Mouse (Mus musculus) lung, postnatal 36 days (tissue): ENCODE measurements around the gene Slc11a1.

Experiments
- DNase-seq: peaks from one replicate; pipeline ENCODE4 v3.0.0; 2022; ENCODE audit warnings: mixed read lengths

Gene Slc11a1

GRCm38 (mm10) chr1:74388398-74388920, 13.5 kb downstream of the Slc11a1 start:
- DNase-seq, result no peak

GRCm38 (mm10) chr1:74389831-74390286, 14.9 kb downstream of the Slc11a1 start:
- DNase-seq, result peak; percentile 76

- DNase-seq, result peak; percentile 86
Measured at GRCm38 (mm10) chr1:74390287-74390906, 15.4 kb downstream of the Slc11a1 start.

GRCm38 (mm10) chr1:74390924-74391748, 16.1 kb downstream of the Slc11a1 start, which contains the start of gene Ctdsp1:
Gene Ctdsp1, plus strand, starts transcription at chr1:74391509.
- DNase-seq, result peak; percentile 98

GRCm38 (mm10) chr1:74391844-74392441, 16.9 kb downstream of the Slc11a1 start:
- DNase-seq, result peak; percentile 85

- DNase-seq, result peak; percentile 23
Measured at GRCm38 (mm10) chr1:74392446-74392994, 17.5 kb downstream of the Slc11a1 start.

GRCm38 (mm10) chr1:74393010-74393409, 18.0 kb downstream of the Slc11a1 start:
- no peak for DNase-seq

GRCm38 (mm10) chr1:74393697-74394096, 18.7 kb downstream of the Slc11a1 start:
- no peak for DNase-seq

- no peak for DNase-seq
Measured at GRCm38 (mm10) chr1:74394311-74394710, 19.3 kb downstream of the Slc11a1 start.

GRCm38 (mm10) chr1:74394858-74395257, 19.9 kb downstream of the Slc11a1 start:
- no peak for DNase-seq

GRCm38 (mm10) chr1:74395290-74395689, 20.3 kb downstream of the Slc11a1 start:
- DNase-seq, result no peak

GRCm38 (mm10) chr1:74396456-74397222, 21.6 kb downstream of the Slc11a1 start:
- DNase-seq, result peak; percentile 83

- DNase-seq, result peak; percentile 99
Measured at GRCm38 (mm10) chr1:74397268-74397918, 22.4 kb downstream of the Slc11a1 start.

- peak; percentile 93 for DNase-seq
Measured at GRCm38 (mm10) chr1:74397919-74398451, 23.0 kb downstream of the Slc11a1 start.

- DNase-seq, result no peak
Measured at GRCm38 (mm10) chr1:74400531-74400930, 25.5 kb downstream of the Slc11a1 start.

GRCm38 (mm10) chr1:74401015-74401702, 26.2 kb downstream of the Slc11a1 start:
- no peak for DNase-seq

GRCm38 (mm10) chr1:74404206-74404605, 29.2 kb downstream of the Slc11a1 start:
- no peak for DNase-seq

GRCm38 (mm10) chr1:74408589-74409504, 33.9 kb downstream of the Slc11a1 start, which contains the start of gene Vil1:
Gene Vil1, plus strand, starts transcription at chr1:74409376.
- no peak for DNase-seq

GRCm38 (mm10) chr1:74411753-74412325, 36.8 kb downstream of the Slc11a1 start:
- DNase-seq, result no peak
